In the genomic region with DNA sequence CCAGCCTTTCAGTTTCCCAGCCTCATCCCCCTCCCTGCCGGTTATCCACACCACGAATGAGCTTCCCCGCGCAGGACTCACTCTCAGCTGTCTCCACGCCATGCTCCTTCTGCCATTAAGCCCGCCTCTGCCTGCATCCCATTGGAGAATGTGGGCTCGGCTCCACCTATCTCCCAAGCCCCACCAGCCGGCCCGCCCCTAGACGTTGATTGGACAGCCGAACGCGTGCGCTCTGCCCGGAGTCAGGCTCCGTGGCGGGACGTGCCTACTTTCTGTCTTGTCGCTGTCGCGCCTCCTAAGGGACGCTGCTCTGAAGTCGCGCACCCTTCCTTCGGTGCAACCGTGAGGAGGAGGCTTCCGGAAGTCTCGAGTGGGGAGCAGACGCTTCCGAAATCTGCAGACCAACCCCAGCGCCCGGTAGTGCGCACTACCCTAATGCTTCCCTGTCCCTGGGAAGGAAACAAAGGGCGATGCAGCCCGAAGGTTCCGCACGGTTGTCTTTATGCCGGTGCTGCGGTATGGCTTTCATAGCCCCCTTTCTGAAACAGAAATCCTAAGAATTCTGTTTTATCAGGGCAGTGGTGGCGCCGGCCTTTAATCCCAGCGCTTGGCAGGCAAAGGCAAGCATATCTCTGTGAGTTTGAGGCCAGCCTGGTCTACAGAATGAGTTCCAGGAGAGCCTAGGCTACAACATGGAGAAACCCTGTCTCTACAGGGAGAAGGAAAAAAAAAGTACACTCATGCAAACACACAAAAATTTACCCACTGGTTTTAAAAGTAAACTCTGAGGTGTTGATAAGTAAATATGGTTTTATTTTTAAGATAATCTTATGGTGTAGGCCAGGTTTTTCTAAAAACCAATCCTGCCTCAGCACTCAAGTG, we compare ENCODE assay signal across 7 mouse cellular contexts. TPM values are rescaled to one million over a fixed set of nuclear protein-coding genes. Genes with fewer than 3 reads are reported as not detected.
DNase-seq lines count a peak whose midpoint lies in the region; ATAC-seq lines count a peak whose summit lies in the region.

A gene (minus strand): TSS at position 403 of the 882 bp plus-strand sequence.

- no peaks in the 10 kb centered on the region for H3K9me3 ChIP-seq in embryonic facial prominence, embryonic 11.5 days (replicated peaks; ENCODE audit: control insufficient read depth, low read length)
- no peaks in the 10 kb centered on the region for H3K9me3 ChIP-seq in limb, embryonic 10.5 days (replicated peaks)
- H3K9me3 ChIP-seq in midbrain, embryonic 13.5 days: no peaks in the 10 kb centered on the region

- peak within 1 kb of the TSS; percentile 84 for H3K9ac ChIP-seq in embryonic facial prominence, embryonic 11.5 days (replicated peaks; ENCODE audit: low read length)
- peak within 1 kb of the TSS; percentile 73 for H3K9ac ChIP-seq in midbrain, embryonic 13.5 days (replicated peaks)

- H3K4me2 ChIP-seq in embryonic facial prominence, embryonic 11.5 days (ENCODE audit: low read depth, low read length): peak within 1 kb of the TSS; percentile 70
- peak within 1 kb of the TSS; percentile 84 for H3K4me2 ChIP-seq in midbrain, embryonic 13.5 days (replicated peaks)

- no peaks in the 10 kb centered on the region; the same call in 1 of the 2 replicates for H3K4me1 ChIP-seq in embryonic facial prominence, embryonic 11.5 days (ENCODE audit: control insufficient read depth, insufficient read depth, low read length)
- peaks cover 12% of the 10 kb centered on the region for H3K4me1 ChIP-seq in limb, embryonic 10.5 days
- peaks cover 18% of the 10 kb centered on the region for H3K4me1 ChIP-seq in midbrain, embryonic 13.5 days (replicated peaks)

- WGBS in embryonic facial prominence, embryonic 11.5 days: under 1% methylated on average over 42 of the region's 42 CpGs
- under 1% methylated on average over 42 of the region's 42 CpGs for WGBS in limb, embryonic 10.5 days
- WGBS in midbrain, embryonic 13.5 days: under 1% methylated on average over 42 of the region's 42 CpGs

- H3K27ac ChIP-seq in embryonic facial prominence, embryonic 11.5 days (replicated peaks; ENCODE audit: low read depth, low read length): peak within 1 kb of the TSS; percentile 94
- H3K27ac ChIP-seq in limb, embryonic 10.5 days: peak within 1 kb of the TSS; percentile 88
- peak within 1 kb of the TSS; percentile 98 for H3K27ac ChIP-seq in midbrain, embryonic 13.5 days

- H3K4me3 ChIP-seq in embryonic facial prominence, embryonic 11.5 days (ENCODE audit: low read depth, low read length): peak within 1 kb of the TSS; percentile 46
- H3K4me3 ChIP-seq in limb, embryonic 10.5 days: peak within 1 kb of the TSS; percentile 70
- peak within 1 kb of the TSS; percentile 60 for H3K4me3 ChIP-seq in midbrain, embryonic 13.5 days (replicated peaks)

- peak; percentile 98 for DNase-seq in adrenal gland, postnatal 14 days
- DNase-seq in embryonic facial prominence, embryonic 11.5 days (ENCODE audit: low spot score): peak; percentile 97
- DNase-seq in kidney, adult 11 months: peak; percentile 96
- peak; percentile 95 for DNase-seq in limb, embryonic 10.5 days (ENCODE audit: low spot score)
- peak; percentile 94 for DNase-seq in spleen, adult 12 weeks (ENCODE audit: low spot score)

- H3K27me3 ChIP-seq in embryonic facial prominence, embryonic 11.5 days (ENCODE audit: control insufficient read depth, insufficient read depth, low read length): no peaks in the 10 kb centered on the region
- no peaks in the 10 kb centered on the region for H3K27me3 ChIP-seq in limb, embryonic 10.5 days (ENCODE audit: low read depth, poor library complexity, severe bottlenecking)
- H3K27me3 ChIP-seq in midbrain, embryonic 13.5 days: no peaks in the 10 kb centered on the region

- ATAC-seq in embryonic facial prominence, embryonic 11.5 days (replicated peaks; ENCODE audit: insufficient number of reproducible peaks, low FRiP score, low TSS enrichment, low read depth): peak; percentile 98
- peak; percentile 95 for ATAC-seq in granulocyte monocyte progenitor cell, adult 5-6 weeks (replicated peaks; ENCODE audit: poor library complexity, severe bottlenecking)
- ATAC-seq in midbrain, embryonic 13.5 days: peak; percentile 100

- H3K36me3 ChIP-seq in embryonic facial prominence, embryonic 11.5 days (replicated peaks; ENCODE audit: control insufficient read depth, insufficient read depth, low read depth, low read length): no peaks in the 10 kb centered on the region; the same call in none of the 2 replicates
- H3K36me3 ChIP-seq in limb, embryonic 10.5 days: peaks cover 25% of the 10 kb centered on the region
- H3K36me3 ChIP-seq in midbrain, embryonic 13.5 days: peaks cover 20% of the 10 kb centered on the region

RNA-seq across cellular contexts. Expression of the gene that starts here (rescaled TPM):
- total RNA-seq in adrenal gland, postnatal 14 days (2021): 22.7 and 23.9 TPM in 2 replicates
- polyA plus RNA-seq in embryonic facial prominence, embryonic 11.5 days (2014; fragmentation: Nextera tagmentation; extraction: Ambion mirVana): 41.5 and 44.6 TPM in 2 replicates
- 23.9 and 30.6 TPM in 2 replicates for total RNA-seq in granulocyte monocyte progenitor cell, adult 5-6 weeks (2014; fragmentation: Nextera tagmentation)
- 28.2 and 28.7 TPM in 2 replicates for total RNA-seq in granulocyte monocyte progenitor cell, adult 5-6 weeks (2017)
- polyA plus RNA-seq in limb, embryonic 10.5 days (2016; fragmentation: Nextera tagmentation; extraction: Ambion mirVana): 60.1 and 62.2 TPM in 2 replicates
- 36.8 and 36.9 TPM in 2 replicates for polyA plus RNA-seq in midbrain, embryonic 13.5 days (2015; fragmentation: Nextera tagmentation; extraction: Ambion mirVana)

Comparison
In these comparisons a context has a peak if more than half of its experiments do, and no peak if none do; other contexts are left out.
1. Peak in every context shown above with its lines: DNase-seq, ATAC-seq, H3K4me3 ChIP-seq and H3K27ac ChIP-seq.